Mouse (Mus musculus) frontal cortex, postnatal 10 days (tissue): ENCODE data around the gene Sdf4.
A peak's percentile ranks its signal among the peaks of the same experiment; 100 is the strongest.

Experiments used
- DNase-seq, 2 experiments: peaks; one replicate each; pipeline ENCODE4 v3.0.0; 2022; ENCODE audit warnings: low spot score in 2 of 2, mixed read lengths in 1 of 2

Sdf4 gene

GRCm38 (mm10) chr4:155992241-155992905 is at the start of gene Sdf4, which contains the start of gene B3galt6:
Sdf4 (plus strand) TSS chr4:155992872.
B3galt6 (minus strand) TSS chr4:155992649.
- peak in 1 of 2 experiments; percentile 87 for DNase-seq

- peak; percentile 43 to 71 for DNase-seq
Measured at GRCm38 (mm10) chr4:155943049-155943452, 49.6 kb upstream of the Sdf4 start.

- peak; percentile 93 to 96 for DNase-seq
Measured at GRCm38 (mm10) chr4:155943534-155944249, 49.0 kb upstream of the Sdf4 start, which contains the start of gene Ube2j2. Ube2j2 (plus strand) TSS chr4:155943831.

GRCm38 (mm10) chr4:155944271-155944670 is 48.4 kb upstream of the Sdf4 start:
- DNase-seq = no peak

- no peak for DNase-seq
Measured at GRCm38 (mm10) chr4:155947094-155947493, 45.6 kb upstream of the Sdf4 start.

GRCm38 (mm10) chr4:155955491-155955890 is 37.2 kb upstream of the Sdf4 start:
- no peak for DNase-seq

GRCm38 (mm10) chr4:155959275-155959674 is 33.4 kb upstream of the Sdf4 start:
- peak; percentile 42 to 68 for DNase-seq

- peak in 1 of 2 experiments; percentile 20 for DNase-seq
Measured at GRCm38 (mm10) chr4:155962167-155962971, 30.3 kb upstream of the Sdf4 start, which contains the start of gene C1qtnf12. C1qtnf12 (plus strand) TSS chr4:155962318.

GRCm38 (mm10) chr4:155963106-155963505 is 29.6 kb upstream of the Sdf4 start:
- no peak for DNase-seq

- no peak for DNase-seq
Measured at GRCm38 (mm10) chr4:155964396-155964795, 28.3 kb upstream of the Sdf4 start.

- DNase-seq = no peak
Measured at GRCm38 (mm10) chr4:155969043-155969653, 23.5 kb upstream of the Sdf4 start.

GRCm38 (mm10) chr4:155970286-155970685 is 22.4 kb upstream of the Sdf4 start:
- no peak for DNase-seq

GRCm38 (mm10) chr4:155972651-155973050 is 20.0 kb upstream of the Sdf4 start:
- DNase-seq = no peak

- DNase-seq = no peak
Measured at GRCm38 (mm10) chr4:155973239-155973638, 19.4 kb upstream of the Sdf4 start.

GRCm38 (mm10) chr4:155981436-155982082 is 11.1 kb upstream of the Sdf4 start:
- DNase-seq = no peak

GRCm38 (mm10) chr4:155983788-155984187 is 8.9 kb upstream of the Sdf4 start:
- DNase-seq = no peak

GRCm38 (mm10) chr4:155991211-155991907 is 1.3 kb upstream of the Sdf4 start:
- DNase-seq = no peak

GRCm38 (mm10) chr4:155991908-155992230 is 803 bp upstream of the Sdf4 start:
- peak in 1 of 2 experiments; percentile 76 for DNase-seq

GRCm38 (mm10) chr4:155992906-155993547 is 355 bp downstream of the Sdf4 start:
- peak; percentile 91 to 94 for DNase-seq

- no peak for DNase-seq
Measured at GRCm38 (mm10) chr4:155993606-155994005, 934 bp downstream of the Sdf4 start.
